In genomic region chr8:120426622-120427385, GRCm38 (mm10) we compare ENCODE assay signal across 7 mouse cellular contexts.
DNase-seq lines count a peak whose midpoint lies in the region; ATAC-seq lines count a peak whose summit lies in the region.

No protein-coding gene starts in this region.

- H3K4me2 ChIP-seq in intestine, embryonic 15.5 days (replicated peaks), result no peak overlapping the region
- H3K4me2 ChIP-seq in midbrain, embryonic 15.5 days, result no peak overlapping the region

- H3K4me1 ChIP-seq in intestine, embryonic 15.5 days (replicated peaks), result peaks cover 50% of the 10 kb centered on the region
- peaks cover 68% of the 10 kb centered on the region for H3K4me1 ChIP-seq in midbrain, embryonic 15.5 days

- WGBS in intestine, embryonic 15.5 days, result 45% methylated on average over 20 of the region's 20 CpGs
- 17% methylated on average over 20 of the region's 20 CpGs for WGBS in midbrain, embryonic 15.5 days

- no peak for ATAC-seq in intestine, embryonic 15.5 days
- no peak for ATAC-seq in midbrain, embryonic 15.5 days (replicated peaks)

- no peaks in the 10 kb centered on the region for H3K27me3 ChIP-seq in intestine, embryonic 15.5 days (replicated peaks)
- no peaks in the 10 kb centered on the region for H3K27me3 ChIP-seq in midbrain, embryonic 15.5 days (replicated peaks)

- H3K9me3 ChIP-seq in intestine, embryonic 15.5 days, result no peaks in the 10 kb centered on the region
- no peaks in the 10 kb centered on the region for H3K9me3 ChIP-seq in midbrain, embryonic 15.5 days

- 0 out of 2 replicates have a peak overlapping the region, but pooled peaks have one; percentile 10 for H3K27ac ChIP-seq in intestine, embryonic 15.5 days
- H3K27ac ChIP-seq in midbrain, embryonic 15.5 days, result peak overlapping the region; percentile 90

- intact Hi-C loops in left cerebral cortex, postnatal 4 days (cut with DNase I), result no loop called here

- DNase-seq in adipocyte (ENCODE audit: low spot score), result peak; percentile 50
- DNase-seq in cerebellum, postnatal 36 days, result peak; percentile 56 to 61
- DNase-seq in heart, adult 18-20 months, result peak; percentile 61 to 79
- DNase-seq in left cerebral cortex, postnatal 4 days, result peak; percentile 87
- DNase-seq in MN1 (ENCODE audit: low spot score), result no peak

- 0 out of 2 replicates have a peak overlapping the region, but pooled peaks have one; percentile 12 for H3K9ac ChIP-seq in intestine, embryonic 15.5 days
- H3K9ac ChIP-seq in midbrain, embryonic 15.5 days, result no peak overlapping the region

- no peaks in the 10 kb centered on the region for H3K36me3 ChIP-seq in intestine, embryonic 15.5 days
- no peaks in the 10 kb centered on the region for H3K36me3 ChIP-seq in midbrain, embryonic 15.5 days (replicated peaks)

- no peak overlapping the region for H3K4me3 ChIP-seq in intestine, embryonic 15.5 days (replicated peaks)
- no peak overlapping the region for H3K4me3 ChIP-seq in midbrain, embryonic 15.5 days
